Mouse (Mus musculus) limb, embryonic 11.5 days (tissue): Measurements from ENCODE around the gene Cxcr5. TPM values are rescaled to one million over a fixed set of nuclear protein-coding genes. Genes with fewer than 3 reads are reported as not detected.

ENCODE experiments used
- ATAC-seq: fragments of 200-750 bp; cut with Nextera tagmentation; 2 replicates; pipeline ENCODE4 v1.8.0; 2017; ENCODE audit warnings: low read depth; ENCODE audit not compliant: insufficient number of reproducible peaks, low FRiP score, low TSS enrichment
- DNase-seq: peaks from one replicate; pipeline ENCODE4 v3.0.0-alpha.2; 2015; ENCODE audit warnings: low spot score
- H3K27ac ChIP-seq: fragments of 300-500 bp; sonication (generic); replicated peaks from 2 replicates; pipeline ENCODE4 v1.5.1; 2014; ENCODE audit warnings: low read depth, mild to moderate bottlenecking, low read length
- H3K27me3 ChIP-seq: fragments of 300-500 bp; sonication (generic); 2 replicates; pipeline ENCODE4 v1.6.1; 2014; ENCODE audit warnings: mild to moderate bottlenecking, low read length, mixed read lengths; ENCODE audit not compliant: control insufficient read depth, insufficient read depth
- H3K36me3 ChIP-seq: fragments of 300-500 bp; sonication (generic); 2 replicates; pipeline ENCODE4 v1.6.1; 2014; ENCODE audit warnings: mild to moderate bottlenecking, low read length, moderate library complexity, mixed read lengths; ENCODE audit not compliant: control insufficient read depth, insufficient read depth
- H3K4me1 ChIP-seq: fragments of 300-500 bp; sonication (generic); 2 replicates; pipeline ENCODE4 v1.6.1; 2014; ENCODE audit warnings: low read length, mixed read lengths; ENCODE audit not compliant: control insufficient read depth, insufficient read depth
- H3K4me2 ChIP-seq: fragments of 300-500 bp; sonication (generic); 2 replicates; pipeline ENCODE4 v1.6.1; 2014; ENCODE audit warnings: low read depth, mild to moderate bottlenecking, moderate library complexity; ENCODE audit not compliant: severe bottlenecking
- H3K4me3 ChIP-seq: fragments of 300-500 bp; sonication (generic); 2 replicates; pipeline ENCODE4 v1.5.1; 2014; ENCODE audit warnings: low read depth, low read length
- H3K9ac ChIP-seq: fragments of 300-500 bp; sonication (generic); 2 replicates; pipeline ENCODE4 v1.6.1; 2014; ENCODE audit warnings: mild to moderate bottlenecking, low read length
- H3K9me3 ChIP-seq: fragments of 300-500 bp; sonication (generic); 2 replicates; pipeline ENCODE4 v1.6.1; 2016; ENCODE audit warnings: low read length; ENCODE audit not compliant: control insufficient read depth
- WGBS: fragments of 180-500 bp; shearing (Covaris S2); extraction: QIAGEN DNeasy Blood & Tissue Kit; methylation state at CpG from one replicate; pipeline ENCODE4 v1.1.7; 2014; 5-methylcytosine and 5-hydroxymethylcytosine counted together
- polyA plus RNA-seq: library from polyadenylated mRNA; unstranded; fragments of >200 nt; fragmentation: Nextera tagmentation; extraction: Ambion mirVana; gene quantifications from 2 replicates; pipeline ENCODE4 v1.2.1, GENCODE M21; 2014

Cxcr5 gene
- polyA plus RNA-seq, 1 experiment from 2014 or later, result 0.05 TPM

DNA sequence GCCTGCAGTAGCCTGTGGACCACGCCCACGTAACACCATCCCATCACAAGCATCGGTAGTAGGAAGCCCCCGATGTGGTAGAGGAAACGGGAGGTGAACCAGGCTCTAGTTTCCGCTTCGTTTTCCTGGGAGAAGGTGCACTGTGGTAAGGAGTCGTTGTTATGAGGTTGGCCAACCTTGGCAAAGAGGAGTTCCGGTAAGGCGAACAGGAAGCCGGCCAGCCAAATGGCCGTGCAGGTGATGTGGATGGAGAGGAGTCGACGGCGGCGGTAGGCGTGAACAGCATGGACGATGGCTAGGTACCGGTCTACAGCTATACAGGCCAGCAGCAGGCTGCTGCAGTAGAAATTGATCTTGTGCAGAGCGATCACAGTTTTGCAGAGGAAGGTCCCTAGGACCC, 48.1 kb downstream of the Cxcr5 start:
- H3K9ac ChIP-seq, result no peak overlapping the region
- 0 out of 2 replicates have a peak, but pooled peaks cover 2% of the 10 kb centered on the region for H3K27me3 ChIP-seq
- H3K4me3 ChIP-seq, result no peak overlapping the region
- WGBS, result 69% methylated on average over 20 of the region's 20 CpGs
- H3K4me1 ChIP-seq, result peaks cover 8% of the 10 kb centered on the region; the same call in 1 of the 2 replicates
- H3K36me3 ChIP-seq, result peaks cover 3% of the 10 kb centered on the region
- no peak for DNase-seq
- H3K27ac ChIP-seq, result no peak overlapping the region
- no peak overlapping the region for H3K4me2 ChIP-seq
- ATAC-seq, result no peak
- H3K9me3 ChIP-seq, result no peaks in the 10 kb centered on the region

DNA sequence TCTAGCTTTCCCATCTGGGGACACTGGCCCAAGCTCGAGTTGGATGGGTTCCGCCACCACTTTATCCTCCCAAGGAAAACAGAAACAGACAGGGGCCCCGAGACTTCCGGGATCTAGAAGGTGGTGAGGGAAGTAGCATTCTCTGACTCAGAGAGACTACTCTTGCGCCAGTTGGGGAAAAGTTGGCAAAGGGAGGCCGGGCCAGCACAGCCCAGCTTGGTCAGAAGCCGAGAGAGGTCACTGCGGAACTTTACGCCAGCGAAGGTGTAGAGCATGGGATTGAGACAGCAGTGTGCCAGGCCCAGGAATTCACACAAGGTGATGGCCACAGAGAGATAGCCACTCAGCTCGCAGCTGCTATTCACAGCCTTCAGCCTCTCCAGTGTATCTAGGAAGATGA, 48.6 kb downstream of the Cxcr5 start:
- peaks cover 8% of the 10 kb centered on the region; the same call in 1 of the 2 replicates for H3K4me1 ChIP-seq
- no peak overlapping the region for H3K27ac ChIP-seq
- no peak for ATAC-seq
- WGBS, result 88% methylated on average over 11 of the region's 11 CpGs
- H3K4me2 ChIP-seq, result no peak overlapping the region
- no peak for DNase-seq
- H3K27me3 ChIP-seq, result 0 out of 2 replicates have a peak, but pooled peaks cover 2% of the 10 kb centered on the region
- H3K4me3 ChIP-seq, result no peak overlapping the region
- H3K9ac ChIP-seq, result no peak overlapping the region
- no peaks in the 10 kb centered on the region for H3K9me3 ChIP-seq
- peaks cover 4% of the 10 kb centered on the region for H3K36me3 ChIP-seq

DNA sequence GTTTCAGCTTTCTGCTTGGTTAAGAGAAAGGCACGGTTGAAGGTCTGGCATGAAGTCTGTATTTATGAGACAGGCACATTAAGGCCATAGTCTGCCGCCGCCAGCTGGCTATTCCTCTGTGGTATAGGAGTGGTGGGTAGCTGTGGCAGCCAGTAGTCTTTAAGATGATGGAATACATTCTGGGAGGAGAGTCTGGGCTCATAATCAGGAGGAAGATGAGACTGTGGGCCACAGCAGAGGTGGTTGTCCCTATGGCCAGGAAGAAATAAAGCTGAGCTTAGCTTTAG, 49.0 kb downstream of the Cxcr5 start:
- H3K4me1 ChIP-seq, result peaks cover 8% of the 10 kb centered on the region; the same call in 1 of the 2 replicates
- no peak overlapping the region for H3K4me3 ChIP-seq
- H3K4me2 ChIP-seq, result no peak overlapping the region
- H3K9me3 ChIP-seq, result no peaks in the 10 kb centered on the region
- H3K27ac ChIP-seq, result no peak overlapping the region
- ATAC-seq, result no peak
- whole genome bisulfite sequencing, result 86% methylated on average over 3 of the region's 3 CpGs
- 0 out of 2 replicates have a peak, but pooled peaks cover 2% of the 10 kb centered on the region for H3K27me3 ChIP-seq
- no peak for DNase-seq
- no peak overlapping the region for H3K9ac ChIP-seq
- peaks cover 4% of the 10 kb centered on the region for H3K36me3 ChIP-seq

DNA sequence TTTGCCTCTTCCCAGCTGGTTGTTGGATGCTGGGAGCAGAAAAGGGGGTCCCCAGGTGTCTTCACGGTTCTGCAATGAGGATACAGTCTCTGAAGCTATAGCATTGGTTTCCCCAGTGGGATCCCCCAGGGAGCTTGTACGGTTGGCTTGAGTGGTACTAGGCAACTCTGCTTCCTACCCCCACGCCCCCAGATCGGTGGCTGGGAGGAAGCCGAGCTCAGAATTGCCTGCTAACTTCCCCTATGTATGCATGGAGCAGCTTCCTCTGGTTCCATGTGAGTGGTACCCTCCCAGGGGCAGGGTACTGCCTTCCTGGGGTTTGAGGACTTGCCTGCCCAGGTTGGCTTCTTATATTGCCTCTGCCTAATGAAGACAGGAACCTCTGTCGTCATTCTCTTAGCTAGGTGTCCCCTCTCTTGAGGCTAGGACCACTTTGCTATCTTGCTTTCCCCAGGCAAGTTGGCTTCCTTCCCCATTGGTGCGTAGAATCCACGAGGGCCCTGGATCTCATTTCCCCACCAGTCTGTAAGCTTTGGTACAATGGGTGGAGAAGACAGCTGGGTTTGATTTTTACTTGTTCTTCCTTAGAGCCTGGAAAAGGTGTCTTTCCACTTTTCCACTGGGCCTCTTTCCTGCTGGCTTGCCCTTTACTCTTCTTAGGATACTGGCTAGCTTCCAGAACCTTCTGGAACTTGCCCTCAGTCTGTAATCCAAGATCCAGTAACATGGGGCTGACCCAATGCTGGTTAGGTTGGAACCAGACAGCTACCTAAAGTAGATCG, 49.6 kb downstream of the Cxcr5 start:
- no peak for ATAC-seq
- H3K4me3 ChIP-seq, result no peak overlapping the region
- no peak overlapping the region for H3K4me2 ChIP-seq
- H3K9ac ChIP-seq, result no peak overlapping the region
- DNase-seq, result no peak
- H3K4me1 ChIP-seq, result peaks cover 8% of the 10 kb centered on the region; the same call in 1 of the 2 replicates
- H3K27me3 ChIP-seq, result 0 out of 2 replicates have a peak, but pooled peaks cover 2% of the 10 kb centered on the region
- H3K27ac ChIP-seq, result no peak overlapping the region
- H3K36me3 ChIP-seq, result peaks cover 7% of the 10 kb centered on the region
- 86% methylated on average over 9 of the region's 9 CpGs for WGBS
- H3K9me3 ChIP-seq, result no peaks in the 10 kb centered on the region

DNA sequence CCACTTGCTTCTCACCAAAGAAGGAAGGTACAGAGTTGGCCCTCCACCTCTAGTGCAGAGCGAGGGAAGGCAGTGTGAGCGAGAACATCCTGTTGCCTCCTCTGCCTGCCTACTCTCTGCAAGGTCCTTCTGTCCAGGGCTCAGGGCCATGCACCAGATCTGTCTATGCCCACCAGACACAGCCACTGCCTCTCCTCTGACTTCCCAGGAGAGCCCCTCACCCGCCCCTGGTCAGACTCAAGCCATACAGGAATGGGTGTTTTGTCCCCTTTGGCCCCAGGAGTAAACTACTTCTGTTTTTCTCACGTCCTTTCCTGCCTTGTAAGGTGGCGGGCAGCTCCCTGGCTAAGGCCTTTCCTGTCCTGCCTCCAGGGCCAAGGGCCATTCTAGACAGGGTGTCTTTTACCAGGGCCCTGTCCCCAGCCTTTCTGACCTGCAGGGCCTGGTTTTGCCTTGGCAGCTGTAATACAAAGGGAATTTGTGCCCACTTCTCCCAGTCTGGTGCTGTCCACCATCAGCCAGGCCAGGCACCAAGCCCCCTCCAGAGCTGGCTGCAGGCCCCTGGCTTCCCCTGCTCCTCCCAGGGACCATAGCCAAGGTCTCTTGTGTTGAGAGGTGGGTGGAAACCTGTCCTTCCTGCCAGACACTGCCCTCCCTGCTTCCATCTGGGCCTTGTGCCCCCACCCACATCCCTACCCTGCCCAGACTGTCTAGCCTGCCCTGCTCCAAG, 50.6 kb downstream of the Cxcr5 start:
- DNase-seq (no peak), ATAC-seq (no peak)
- H3K27me3 ChIP-seq, result 0 out of 2 replicates have a peak, but pooled peaks cover 2% of the 10 kb centered on the region
- H3K9ac ChIP-seq, result no peak overlapping the region
- 57% methylated on average over 5 of the region's 5 CpGs for WGBS
- peaks cover 15% of the 10 kb centered on the region for H3K36me3 ChIP-seq
- no peak overlapping the region for H3K4me3 ChIP-seq
- H3K4me2 ChIP-seq, result no peak overlapping the region
- peaks cover 8% of the 10 kb centered on the region; the same call in 1 of the 2 replicates for H3K4me1 ChIP-seq
- no peaks in the 10 kb centered on the region for H3K9me3 ChIP-seq
- no peak overlapping the region for H3K27ac ChIP-seq

DNA sequence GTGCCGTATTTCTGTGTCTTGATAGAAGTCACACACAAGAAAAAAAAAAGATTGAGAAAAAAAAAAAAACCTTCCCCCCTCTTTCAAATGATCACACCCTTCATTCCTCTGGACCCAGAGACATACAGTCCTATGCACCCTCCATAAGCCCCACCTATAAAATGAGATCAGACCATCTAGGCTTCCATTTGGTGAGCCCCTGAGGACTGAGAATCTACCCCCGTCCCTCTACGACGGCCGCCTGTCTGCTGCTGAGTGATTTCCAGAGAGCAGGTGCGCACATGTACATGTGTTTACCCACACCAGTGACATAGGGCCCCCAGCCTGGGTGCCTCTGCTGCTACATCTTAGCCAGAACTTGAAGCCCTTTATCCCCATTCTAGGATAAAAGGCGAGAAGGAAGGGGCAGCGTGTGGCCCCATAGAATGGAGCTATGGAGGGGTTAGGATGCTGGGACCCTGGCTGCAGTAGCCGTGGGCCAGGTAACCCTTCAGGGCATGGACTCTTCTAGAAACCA, 51.3 kb downstream of the Cxcr5 start:
- Histone ChIP-seq H3K9ac (no peak overlapping the region), H3K4me3 (no peak overlapping the region), H3K4me2 (no peak overlapping the region), H3K36me3 (peaks cover 20% of the 10 kb centered on the region), H3K9me3 (no peaks in the 10 kb centered on the region), H3K27ac (no peak overlapping the region), H3K27me3 (0 out of 2 replicates have a peak, but pooled peaks cover 2% of the 10 kb centered on the region), H3K4me1 (peaks cover 11% of the 10 kb centered on the region; the same call in 1 of the 2 replicates)
- ATAC-seq, result no peak
- WGBS, result 34% methylated on average over 9 of the region's 9 CpGs
- DNase-seq, result no peak

DNA sequence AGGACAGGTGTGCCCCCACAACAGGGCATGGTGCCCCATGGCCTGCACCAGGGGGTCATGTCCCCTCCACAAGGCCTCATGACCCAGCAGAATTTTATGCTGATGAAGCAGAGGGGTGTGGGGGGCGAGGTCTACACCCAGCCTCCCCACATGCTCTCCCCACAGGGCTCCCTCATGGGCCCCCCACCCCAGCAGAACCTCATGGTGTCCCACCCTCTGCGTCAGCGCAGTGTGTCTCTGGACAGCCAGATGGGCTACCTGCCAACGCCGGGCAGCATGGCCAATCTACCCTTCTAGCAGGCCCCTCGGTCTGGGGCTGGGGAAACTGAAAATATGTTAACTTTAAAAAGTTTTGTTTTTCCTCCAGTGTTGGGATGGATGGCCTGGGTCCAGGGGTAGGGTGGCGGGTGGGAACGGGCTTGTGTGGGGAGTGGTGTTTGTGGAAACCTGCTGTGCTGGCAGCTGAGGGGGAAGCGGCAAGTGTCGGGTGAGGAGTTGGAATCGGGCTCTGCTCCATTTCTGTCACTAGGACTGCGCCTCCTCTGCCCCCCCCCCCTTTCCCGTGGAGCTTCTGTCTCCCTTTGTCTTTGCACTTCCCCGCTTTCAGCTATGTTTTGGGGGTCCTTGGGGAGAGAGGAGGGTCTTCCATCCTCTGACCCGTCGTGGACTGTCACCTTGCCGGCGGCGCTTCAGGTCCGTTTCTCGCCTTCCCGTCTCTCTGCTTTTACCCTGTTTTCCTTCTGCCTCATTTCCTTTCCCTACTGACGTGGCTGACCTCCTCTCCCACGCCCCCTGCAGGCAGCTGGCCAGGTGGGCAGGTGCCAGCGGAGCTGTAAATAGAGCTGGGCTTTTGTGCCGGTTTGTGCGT, 52.0 kb downstream of the Cxcr5 start:
- no peaks in the 10 kb centered on the region for H3K9me3 ChIP-seq
- H3K4me1 ChIP-seq, result peaks cover 11% of the 10 kb centered on the region; the same call in 1 of the 2 replicates
- H3K4me2 ChIP-seq, result peak overlapping the region; percentile 48
- H3K27me3 ChIP-seq, result 0 out of 2 replicates have a peak, but pooled peaks cover 2% of the 10 kb centered on the region
- H3K9ac ChIP-seq, result no peak overlapping the region
- H3K36me3 ChIP-seq, result peaks cover 20% of the 10 kb centered on the region
- 14% methylated on average over 27 of the region's 27 CpGs for WGBS
- peak; percentile 86 for DNase-seq
- 0 out of 2 replicates have a peak overlapping the region, but pooled peaks have one; percentile 8 for H3K4me3 ChIP-seq
- no peak for ATAC-seq
- H3K27ac ChIP-seq, result 0 out of 2 replicates have a peak overlapping the region, but pooled peaks have one; percentile 1
